Mouse (Mus musculus) MEL-GATA-1-ER (cell line): ENCODE measurements around the gene Rnf215.
"Not testable (repeated sequence)": the region's sequence is repeated elsewhere in the genome, so short reads cannot be mapped to it uniquely, and the experiment has no call there.

Experiments used
- DNase-seq: peaks from one replicate; pipeline ENCODE4 v3.0.0-alpha.2; 2012; ENCODE audit warnings: low read depth; ENCODE audit errors: extremely low read depth

Rnf215 gene

DNA sequence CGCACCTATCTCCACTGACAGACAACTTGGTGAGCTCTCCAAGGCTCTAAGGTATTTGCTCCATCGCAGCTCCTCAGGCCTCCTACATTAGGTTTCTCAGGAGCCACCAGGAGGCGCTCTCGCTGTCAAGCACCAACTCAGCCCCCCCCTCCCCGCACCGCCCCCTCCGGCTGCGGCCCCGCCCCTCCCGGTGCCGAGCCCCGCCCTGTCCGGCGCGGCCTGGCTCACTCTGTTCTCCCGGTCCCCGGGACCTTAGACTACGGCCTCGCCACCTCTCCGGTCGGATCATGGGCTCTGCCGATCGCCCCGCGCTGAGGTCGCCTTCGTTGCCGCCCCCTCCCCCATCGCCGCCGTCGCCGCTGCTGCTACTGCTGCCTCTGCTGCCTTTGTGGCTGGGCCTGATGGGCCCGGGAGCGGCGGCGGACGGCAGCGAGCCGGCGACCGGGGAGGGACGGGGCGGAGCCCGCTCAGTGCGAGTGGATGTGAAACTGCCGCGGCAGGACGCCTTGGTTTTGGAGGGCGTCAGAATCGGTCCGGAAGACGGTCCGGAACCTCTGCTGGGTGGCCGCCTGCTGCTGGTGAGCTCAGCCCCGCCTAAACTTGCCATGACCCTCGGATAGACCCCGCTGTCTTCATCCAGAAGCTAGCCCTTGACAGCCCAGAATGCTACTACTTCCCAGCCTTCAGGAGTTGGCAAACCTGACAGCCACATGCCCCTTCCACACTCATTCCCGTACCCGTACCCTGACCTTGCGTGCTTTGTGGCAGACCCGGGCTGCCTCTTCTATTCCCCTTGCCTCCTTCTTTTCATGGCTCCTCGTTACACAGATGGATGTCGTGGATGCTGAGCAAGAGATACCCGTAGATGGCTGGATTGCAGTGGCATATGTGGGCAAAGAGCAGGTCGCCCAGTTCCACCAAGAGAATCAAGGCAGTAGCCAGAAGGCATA lies at the start of gene Rnf215:
TSS of gene Rnf215 (plus strand) at position 217 of the 950 bp plus-strand sequence.
- DNase-seq, result peak; percentile 63

DNA sequence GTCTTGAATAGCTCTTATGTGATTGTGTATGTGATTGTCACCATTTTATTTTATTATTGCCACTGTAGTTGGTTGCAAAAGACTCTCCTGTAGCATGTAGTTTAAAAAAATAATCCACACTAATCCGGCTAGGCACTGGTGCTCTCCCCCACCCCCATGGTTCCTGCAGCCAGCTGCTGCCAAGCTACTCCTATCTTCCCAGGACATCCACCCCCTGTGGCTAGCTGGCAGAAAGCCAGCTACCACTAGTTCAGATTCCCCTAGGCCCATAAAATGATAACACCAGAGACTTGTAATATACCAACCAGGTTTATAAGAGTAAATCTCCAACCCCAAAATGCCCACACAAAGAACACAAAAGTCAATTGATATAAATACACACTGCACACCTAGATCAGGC lies 48.8 kb upstream of the Rnf215 start:
- no peak for DNase-seq

DNA sequence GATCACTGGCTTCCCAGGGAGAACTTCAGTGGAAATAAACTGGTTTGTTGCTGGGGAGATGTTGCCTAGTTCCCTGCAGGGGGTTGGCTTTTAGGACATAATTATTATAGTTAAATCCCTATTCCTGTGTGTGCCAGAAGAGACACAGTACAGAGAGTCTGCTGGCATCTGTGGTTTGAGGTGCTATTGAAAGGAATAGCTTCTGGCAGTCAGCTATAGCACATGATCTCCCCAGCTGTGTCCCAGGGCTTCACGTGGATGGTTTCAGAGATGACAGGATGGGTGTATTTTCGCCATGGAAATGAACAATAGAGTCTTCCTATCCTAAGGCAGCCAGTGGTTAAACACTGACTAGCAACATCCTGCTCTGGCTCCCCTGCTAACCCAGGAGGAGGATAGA lies 47.7 kb upstream of the Rnf215 start:
- DNase-seq, result no peak

DNA sequence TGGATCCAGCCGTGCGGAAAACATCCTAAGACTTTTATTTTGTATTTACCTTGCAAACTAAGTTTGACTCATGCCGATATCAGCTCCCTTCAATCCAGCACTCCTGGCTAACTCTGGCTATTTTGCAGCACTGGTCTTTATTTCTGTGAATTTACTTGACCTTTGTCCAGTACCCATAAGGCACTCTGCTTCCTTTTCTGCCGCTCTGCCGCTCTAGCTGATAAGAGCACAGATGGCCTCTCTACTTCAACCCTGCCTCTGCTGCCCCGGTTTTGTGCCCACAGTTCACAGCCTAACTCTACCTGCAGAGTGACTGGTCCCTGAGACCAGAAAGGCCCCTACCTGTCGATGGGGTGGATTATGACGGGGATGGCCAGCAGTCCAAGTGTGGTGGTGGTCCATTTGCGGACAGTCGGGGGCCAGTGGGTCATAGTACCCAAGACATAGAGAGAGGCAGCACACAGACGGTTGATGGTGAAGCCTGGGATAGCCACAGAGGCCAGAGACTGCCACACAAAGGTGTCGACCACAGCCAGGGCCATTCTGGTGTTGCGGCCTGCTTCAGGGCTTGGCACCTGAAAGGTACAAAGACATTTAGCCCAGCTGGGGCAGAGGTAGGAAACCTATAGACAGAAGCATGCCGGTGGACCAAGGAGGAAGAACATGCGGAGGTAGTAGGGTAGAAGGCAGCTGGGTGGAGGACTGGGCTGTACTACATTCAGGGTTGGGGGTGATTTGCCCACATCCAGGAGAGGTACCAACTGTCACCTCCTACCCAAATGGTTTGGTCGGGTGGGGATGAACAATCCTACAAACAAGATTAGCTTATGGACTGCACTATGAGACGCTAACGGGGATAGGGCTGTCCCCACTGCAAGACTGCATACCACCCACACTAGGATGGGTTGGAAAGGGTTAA lies 41.3 kb upstream of the Rnf215 start:
- DNase-seq, result no peak

DNA sequence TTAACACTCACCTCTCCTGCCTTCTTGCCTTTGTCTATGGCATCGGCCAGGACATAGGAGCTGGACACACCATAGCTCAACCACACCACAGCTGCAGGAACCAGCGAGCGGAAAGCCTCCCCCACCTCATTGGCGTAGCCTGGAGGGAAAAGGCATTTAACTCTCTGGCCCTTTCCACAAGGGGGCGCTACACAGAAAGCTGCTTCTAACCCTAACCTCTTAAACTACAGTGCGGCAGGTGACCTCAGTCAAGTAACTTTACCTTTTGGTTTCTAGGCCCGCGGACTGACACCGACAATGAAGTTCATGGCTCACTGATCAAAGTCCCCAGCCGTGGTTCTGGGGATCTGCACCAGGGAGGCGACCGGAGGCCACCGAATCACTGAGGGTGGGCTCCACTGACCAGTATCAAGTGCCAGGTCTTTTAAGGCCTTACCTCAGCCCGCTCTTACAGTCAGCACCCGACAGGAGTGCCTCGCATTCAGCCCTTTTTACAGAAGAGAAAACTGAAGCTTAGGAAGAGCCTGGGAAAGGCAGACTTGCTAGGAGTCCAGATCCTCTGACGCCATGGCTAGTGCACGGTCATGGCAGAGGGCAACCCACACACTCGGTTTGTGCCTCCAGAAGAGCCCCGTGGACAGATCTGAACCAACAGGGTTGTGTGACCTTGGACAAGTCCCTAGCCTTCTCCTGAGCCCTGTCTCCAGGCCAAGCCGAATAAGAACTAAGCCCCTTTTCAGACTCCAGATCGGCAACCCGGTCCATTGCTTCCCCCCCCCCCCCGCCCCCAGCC lies 40.4 kb upstream of the Rnf215 start:
- peak; percentile 76 for DNase-seq

DNA sequence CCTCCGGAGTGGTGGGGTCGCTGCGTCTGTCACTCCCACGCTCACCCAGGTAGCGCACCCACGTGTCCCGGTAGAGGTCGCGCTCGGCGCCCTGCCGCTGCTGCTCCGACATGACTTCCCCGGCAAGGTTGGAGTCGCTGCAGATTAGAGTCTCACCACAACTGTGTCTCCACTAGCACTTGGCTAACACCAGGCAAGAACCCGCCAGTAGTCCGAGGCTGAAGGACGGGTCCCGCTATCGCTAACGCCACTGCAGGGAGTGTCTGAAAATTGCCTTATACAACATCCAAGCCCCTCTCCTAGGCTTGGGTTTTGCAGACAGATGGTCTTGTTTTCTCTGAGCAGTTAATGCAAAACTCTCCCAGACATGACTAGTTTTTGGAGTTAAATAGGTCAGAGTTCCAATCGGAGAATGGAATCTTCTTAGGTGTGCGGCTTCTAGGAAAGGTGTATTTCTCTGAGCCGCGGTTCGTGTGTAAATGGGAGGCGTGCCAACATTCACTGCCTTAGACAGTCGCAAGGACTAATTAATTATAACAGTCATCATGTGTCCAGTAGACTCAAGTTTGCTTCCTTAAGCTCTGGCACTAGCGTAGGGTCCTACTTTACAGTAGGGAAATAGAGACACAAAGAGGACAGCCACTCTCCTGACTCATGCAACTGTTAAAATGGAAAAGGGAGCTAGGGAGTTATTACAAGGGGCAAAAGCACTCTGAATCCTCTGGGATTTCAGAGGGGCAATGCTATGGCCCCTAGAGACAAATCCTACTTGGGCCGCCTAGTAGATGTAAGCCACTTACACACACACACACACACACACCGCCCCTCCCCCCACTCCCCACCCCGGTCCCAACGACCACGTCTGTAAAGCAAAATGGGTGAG lies 39.6 kb upstream of the Rnf215 start, which contains the start of gene Mtfp1:
TSS of gene Mtfp1 (minus strand) at position 275 of the 883 bp plus-strand sequence.
- peak; percentile 66 for DNase-seq

DNA sequence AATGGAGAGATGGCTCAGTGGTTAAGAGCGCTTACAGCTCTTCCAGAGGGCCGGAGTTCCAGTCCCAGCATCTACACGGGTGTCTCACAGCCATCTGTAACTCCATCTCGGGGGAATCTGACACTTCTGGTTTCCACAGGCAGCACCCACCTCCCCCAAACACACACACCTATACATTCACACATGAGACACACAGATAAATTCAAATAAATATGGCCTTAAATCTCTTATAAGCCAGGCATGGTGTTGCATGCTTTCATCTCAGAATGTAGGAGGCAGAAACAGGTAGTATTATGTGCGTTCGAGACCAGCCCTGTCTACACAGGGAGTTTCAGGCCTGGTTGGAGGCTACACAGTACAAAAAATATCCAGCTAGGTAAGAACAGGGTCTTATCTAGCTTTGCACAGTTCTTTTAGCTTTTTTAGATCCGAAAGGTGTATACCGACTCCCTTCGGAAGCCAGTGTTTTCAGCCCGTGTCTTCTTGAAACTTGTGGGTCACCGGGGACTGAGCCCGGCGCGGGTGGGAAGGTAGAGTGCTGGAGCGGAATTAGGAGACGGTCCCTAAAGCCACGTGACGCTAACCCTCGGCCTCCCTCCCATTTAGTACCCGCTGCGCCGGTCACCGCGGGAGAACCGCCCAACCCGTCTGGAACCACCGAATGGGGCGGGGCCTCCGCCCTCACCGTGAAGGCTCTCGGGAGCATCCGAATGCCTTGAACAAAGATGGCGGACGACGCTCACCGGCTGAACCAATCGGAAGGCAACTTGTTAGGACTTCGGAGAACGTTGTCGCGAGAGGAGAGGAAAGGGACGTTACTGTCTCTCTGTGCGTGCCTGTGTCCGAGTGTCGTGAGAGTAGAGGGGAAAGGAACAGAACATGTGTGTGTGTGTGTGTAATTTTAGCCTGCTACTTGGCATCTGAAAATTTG lies 38.7 kb upstream of the Rnf215 start:
- DNase-seq, result peak; percentile 98

DNA sequence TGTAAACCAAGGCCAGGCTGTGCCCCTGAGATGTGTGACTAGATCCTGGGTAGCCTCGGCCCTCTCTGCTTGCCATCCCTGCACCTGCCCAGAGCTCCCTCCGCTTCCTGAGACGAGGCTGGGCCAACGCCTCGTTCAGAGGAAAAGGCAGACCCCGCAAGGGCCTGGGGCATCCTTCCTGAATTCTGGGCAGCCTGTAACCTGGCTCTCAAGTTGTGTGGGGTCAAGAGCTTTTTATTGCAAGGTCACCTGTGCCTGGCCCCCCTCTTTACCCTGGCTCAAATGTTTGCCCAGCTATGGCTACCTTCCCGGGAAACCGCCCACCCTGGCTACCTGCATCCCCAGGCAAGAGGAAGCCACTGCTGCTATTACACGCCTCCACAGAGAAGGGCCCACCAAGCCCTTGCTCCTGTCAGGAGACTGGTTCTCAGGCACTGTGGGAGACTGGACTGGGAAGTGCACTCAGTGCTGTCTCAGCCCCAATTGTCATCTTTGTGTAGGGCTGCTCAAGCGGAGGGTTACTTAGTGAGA lies 37.8 kb upstream of the Rnf215 start:
- no peak for DNase-seq

DNA sequence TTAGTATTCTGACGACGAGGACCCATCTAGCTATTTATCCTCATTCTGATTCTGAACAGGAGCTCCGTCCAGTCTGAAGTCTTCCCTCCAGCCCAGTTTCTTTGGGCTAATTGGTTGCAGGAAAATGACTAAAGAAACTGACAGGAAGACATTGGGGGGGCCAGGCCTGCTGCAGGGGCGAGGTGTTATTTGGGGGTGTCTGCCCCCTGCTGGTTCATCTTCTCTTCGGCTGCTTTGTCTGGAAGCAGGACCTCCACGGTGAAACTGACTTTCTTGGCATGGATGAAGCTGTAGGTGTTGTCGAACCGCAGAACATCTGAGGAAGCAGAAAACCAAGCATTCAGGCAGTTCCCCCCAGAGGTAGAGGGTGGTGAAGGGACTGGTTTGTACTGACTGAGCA lies 36.9 kb upstream of the Rnf215 start:
- no peak for DNase-seq

DNA sequence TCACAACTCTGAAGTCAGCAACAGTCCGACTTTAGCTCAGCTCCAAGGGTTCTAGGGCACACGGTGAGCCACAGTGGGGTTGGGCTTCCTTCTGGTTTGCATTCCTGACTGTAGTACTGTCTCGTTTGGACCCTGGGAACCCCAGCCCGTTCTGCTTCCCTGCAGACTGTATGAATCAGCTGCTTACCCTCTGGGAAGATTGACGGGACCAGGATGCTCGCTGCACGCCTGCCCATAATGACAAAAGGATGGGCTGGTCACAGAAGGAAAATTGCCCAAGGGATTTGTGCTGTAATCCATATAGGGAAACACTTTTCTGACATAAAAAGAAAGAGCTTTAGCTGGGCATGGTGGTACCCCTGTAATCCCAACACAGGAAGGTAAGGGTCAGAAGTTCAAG lies 36.2 kb upstream of the Rnf215 start:
- DNase-seq, result no peak

DNA sequence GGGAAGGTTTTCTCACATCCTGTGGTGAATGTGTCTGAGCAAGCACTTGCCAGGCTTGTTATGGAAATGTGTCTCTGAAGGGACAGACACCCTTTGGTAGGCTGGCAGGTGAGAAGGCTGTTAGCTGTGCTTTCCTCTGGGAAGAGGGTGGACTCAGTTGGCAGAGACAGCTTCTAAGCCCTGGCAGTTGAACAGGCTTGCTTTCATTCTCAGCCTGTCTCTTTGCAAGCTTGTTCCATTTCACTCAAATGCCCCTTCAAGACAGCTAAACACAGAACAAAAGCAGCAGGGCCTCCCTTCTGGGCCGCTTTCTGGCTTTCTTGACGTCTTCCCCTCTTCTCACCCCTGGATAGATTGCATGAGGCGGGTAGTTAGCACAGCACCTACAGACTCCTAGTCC lies 35.6 kb upstream of the Rnf215 start:
- no peak for DNase-seq

DNA sequence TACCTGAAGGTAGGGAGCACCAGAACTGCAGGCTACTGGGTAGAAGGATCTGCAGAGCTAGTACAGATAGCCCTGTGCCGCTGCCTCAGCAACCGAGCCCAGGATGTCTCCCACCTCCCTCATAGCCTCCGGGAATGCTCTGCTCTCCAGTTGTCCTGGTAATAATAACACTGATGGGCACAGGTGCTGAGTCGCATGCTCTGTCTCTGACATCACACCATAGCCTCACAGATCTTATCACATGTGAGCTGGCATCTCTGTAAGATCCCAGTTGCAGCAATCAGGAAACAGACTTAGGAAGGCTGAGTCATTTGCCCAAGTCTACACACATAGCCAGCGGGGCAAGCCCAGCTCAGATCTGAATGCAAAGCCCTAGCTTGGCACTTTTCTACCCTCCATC lies 33.2 kb upstream of the Rnf215 start:
- no peak for DNase-seq

DNA sequence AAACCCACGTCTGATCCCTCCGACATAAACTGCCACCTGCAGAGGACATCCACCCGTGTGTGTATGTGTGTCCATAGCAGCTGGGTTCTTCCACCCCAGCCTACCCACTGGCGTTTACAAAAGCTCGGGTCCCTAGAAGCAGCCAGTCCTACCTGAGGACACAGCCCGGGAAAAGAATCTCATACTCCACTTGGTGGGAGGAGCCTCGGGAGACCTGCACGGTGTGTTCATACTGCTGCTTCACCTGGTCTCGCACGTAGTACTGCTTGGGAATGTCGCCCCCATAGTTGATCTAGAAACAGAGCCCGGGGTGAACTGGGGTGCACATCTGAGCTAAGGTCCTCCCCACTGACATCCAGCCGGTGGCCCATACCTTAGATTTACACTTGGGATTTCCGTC lies 31.5 kb upstream of the Rnf215 start:
- DNase-seq, result no peak

DNA sequence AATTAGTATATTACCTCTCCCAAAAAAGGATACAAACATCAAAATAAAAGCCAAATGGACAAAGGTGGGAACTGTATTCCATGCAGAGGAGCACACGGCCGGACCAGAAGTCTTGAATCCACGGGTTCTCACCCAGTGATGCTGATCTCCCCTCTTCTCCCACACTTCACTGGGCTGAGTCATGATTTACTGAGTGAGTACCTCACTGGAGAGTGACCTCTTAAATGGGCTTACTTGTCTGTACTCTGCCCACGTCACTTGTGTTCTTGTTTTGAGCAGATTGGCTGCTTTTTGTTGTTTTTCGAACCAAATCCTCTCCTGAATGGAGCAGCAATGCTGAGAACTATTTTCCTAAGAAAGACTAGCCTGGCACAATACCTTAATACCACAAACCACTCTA lies 30.0 kb upstream of the Rnf215 start:
- DNase-seq, result no peak

DNA sequence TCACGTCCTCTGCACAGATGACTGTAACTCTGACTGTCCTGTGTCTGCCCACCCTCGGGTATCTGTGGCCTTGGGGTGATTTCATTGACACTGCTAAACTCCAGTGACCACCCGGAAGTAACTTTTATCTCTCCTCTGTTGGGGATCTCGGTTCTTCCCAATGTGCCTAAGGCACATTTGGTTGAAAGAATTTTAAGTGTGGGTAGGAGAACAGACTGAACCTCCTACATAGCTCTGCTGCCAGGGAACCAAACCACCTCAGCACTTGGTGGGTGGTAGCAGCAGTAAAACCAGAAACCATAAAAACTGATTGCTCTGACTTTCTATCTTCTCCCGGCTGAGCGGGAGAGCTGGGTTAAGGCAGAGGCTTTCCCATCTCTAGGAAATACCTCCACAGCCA lies 29.6 kb upstream of the Rnf215 start:
- no peak for DNase-seq

DNA sequence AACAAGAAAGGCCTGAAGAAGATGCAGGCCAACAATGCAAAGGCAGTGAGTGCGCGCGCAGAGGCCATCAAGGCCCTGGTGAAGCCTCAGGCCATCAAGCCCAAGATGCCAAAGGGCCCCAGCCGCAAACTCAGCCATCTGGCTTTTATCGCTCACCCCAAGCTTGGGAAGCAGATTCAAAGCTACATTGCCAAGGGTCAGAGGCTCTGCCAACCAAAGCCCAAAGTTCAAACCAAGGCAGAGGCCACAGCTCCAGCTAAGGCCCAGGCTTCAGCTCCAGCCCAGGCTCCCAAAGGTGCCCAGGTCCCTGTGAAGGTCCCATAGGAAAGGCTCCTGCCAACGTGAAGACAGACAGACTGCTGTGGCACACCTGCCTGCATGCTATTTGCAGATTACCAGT lies 27.1 kb upstream of the Rnf215 start:
- not testable (repeated sequence) for DNase-seq

DNA sequence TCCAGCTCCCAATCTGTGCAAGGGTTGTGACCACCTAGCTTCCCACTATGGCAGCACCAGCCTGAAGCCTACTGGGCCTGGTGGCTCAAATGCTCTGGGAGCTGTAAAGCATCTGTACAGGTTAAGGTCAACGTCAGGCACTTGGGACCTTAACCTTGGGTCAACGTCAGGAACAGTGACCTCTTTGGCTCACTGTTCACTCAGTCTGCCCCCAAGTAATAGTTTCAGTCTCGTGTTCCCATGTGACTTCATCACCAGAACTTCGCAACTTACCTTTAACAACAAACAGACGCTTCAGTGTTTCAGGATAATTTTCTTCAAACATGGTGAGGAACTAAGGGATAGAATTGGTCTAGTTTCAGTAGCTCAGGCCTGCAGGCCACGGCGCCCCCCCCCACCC lies 26.3 kb upstream of the Rnf215 start:
- DNase-seq, result no peak

DNA sequence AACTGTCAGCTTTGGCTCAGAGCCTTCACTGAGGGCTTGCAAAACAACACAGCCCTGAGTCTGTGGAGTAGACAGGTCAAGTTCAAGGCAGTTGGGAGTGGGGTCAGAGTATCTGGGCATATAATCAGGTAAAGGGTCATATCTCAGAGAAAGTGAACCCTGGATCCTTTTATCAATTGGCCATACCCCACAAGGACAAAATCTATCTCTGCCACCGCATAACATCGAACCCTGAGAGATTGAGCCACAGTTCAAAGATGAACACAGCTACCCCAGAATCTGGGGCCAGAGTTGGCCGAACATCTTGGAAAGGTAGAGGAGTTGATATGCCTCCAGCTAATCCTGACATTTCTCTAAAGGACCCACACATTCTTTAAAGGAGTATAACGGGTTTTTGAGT lies 23.0 kb upstream of the Rnf215 start:
- DNase-seq, result no peak

DNA sequence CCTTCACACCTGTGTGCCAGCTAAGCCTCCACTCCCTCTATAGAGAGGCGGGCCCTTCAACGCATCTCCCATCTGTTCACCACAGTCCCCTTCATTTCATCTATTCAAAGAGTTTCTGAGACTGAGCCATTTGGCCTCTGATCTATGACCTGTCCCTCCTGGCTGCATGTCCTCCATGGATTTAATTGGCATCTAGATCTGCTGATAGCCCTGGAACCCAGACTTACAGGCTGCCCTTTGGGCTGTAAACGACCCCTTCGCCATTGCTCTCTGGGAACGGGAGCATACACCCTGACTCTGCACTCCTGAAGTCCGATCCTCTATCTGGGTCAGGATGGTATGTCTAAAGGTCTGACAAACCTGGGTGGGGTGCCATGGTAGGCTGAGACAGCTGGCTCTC lies 22.1 kb upstream of the Rnf215 start:
- DNase-seq, result no peak
